Mouse (Mus musculus): ENCODE results near the gene Chd4. TPM values are rescaled to one million over a fixed set of nuclear protein-coding genes. Genes with fewer than 3 reads are reported as not detected.

Chd4 gene
- polyA plus RNA-seq, 1 experiment = 133 TPM

DNA sequence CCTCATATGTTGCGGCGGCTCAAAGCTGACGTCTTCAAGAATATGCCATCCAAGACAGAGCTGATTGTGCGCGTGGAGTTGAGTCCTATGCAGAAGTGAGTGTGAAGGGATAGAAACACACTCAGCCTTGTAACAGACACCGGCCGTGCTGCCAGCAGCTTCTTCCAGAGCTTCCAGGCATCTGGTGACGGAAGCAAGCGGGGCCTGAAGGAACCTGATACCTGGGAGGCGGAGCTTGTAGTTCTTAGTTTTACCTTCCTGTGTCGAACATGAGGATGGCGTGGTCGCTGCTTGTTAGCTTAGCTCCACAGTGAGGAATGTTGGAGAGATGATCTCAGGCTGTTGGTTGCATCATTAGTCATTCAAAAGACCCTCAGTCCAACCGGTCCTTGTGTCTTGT is 13.6 kb downstream of the Chd4 start:
- TF ChIP-seq POLR2A (IDR thresholded peaks at IDR 0.05; ENCODE audit: insufficient read length, low read depth) (no peak), MYOD1 (IDR thresholded peaks at IDR 0.05; ENCODE audit: control insufficient read depth in 1 of 3, insufficient read length in 2 of 3, low read depth in 2 of 3) (no peak), E2F4 (IDR thresholded peaks at IDR 0.05; ENCODE audit: insufficient read depth) (no peak), REST (IDR thresholded peaks at IDR 0.05; ENCODE audit: insufficient read depth, insufficient read length) (no peak), SRF (IDR thresholded peaks at IDR 0.05; ENCODE audit: control insufficient read depth, insufficient read length, low read depth) (no peak), MAX (IDR thresholded peaks at IDR 0.05; ENCODE audit: low read depth) (no peak), USF1 (IDR thresholded peaks at IDR 0.05; ENCODE audit: low read depth) (no peak), POLR2AphosphoS2 (IDR thresholded peaks at IDR 0.05; ENCODE audit: insufficient read length, low read depth) (no peak), TCF3 (IDR thresholded peaks at IDR 0.05; ENCODE audit: insufficient read length, low read depth) (no peak), TCF12 (IDR thresholded peaks at IDR 0.05; ENCODE audit: insufficient read depth, poor library complexity, severe bottlenecking) (no peak), CEBPB (IDR thresholded peaks at IDR 0.05; ENCODE audit: insufficient read depth, poor library complexity, severe bottlenecking) (no peak), MYOG (IDR thresholded peaks at IDR 0.05; ENCODE audit: control insufficient read depth in 1 of 3, insufficient read depth in 1 of 3, insufficient read length in 2 of 3, low read depth in 2 of 3) (no peak)
- Histone ChIP-seq H3ac (ENCODE audit: control insufficient read depth, insufficient read length) (no peak overlapping the region), H3K79me2 (ENCODE audit: control insufficient read depth, insufficient read depth) (no peaks in the 10 kb centered on the region), H3K4me2 (ENCODE audit: low read depth) (no peak overlapping the region), H3K36me3 (ENCODE audit: control insufficient read depth, insufficient read depth) (peaks cover 85% of the 10 kb centered on the region), H3K27me3 (ENCODE audit: control insufficient read depth, insufficient read depth, insufficient read length) (no peaks in the 10 kb centered on the region), H3K4me3 (no peak overlapping the region)

DNA sequence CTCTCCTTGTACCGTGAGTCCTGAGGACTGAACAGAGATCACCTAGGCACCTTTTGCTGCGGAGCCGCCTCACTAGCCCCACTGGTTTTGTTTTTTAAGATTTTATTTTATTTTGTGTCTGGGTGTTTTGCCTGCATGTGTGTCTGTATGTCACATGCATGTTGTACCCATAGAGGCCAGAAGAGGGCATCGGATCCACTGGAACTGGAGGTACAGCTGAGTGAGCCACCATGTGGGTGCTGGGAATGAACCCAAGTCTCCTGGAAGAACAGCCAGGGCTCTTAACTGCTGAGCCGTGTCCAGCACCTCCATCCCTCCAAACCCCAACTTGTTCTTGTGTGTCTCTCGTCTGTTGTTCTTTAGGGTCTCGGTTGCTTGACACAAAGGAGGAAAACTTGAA is 15.1 kb downstream of the Chd4 start:
- H3K27me3 ChIP-seq (ENCODE audit: control insufficient read depth, insufficient read depth, insufficient read length) = no peaks in the 10 kb centered on the region
- H3ac ChIP-seq (ENCODE audit: control insufficient read depth, insufficient read length) = no peak overlapping the region
- no peak overlapping the region for H3K4me2 ChIP-seq (ENCODE audit: low read depth)
- no peaks in the 10 kb centered on the region for H3K79me2 ChIP-seq (ENCODE audit: control insufficient read depth, insufficient read depth)
- H3K4me3 ChIP-seq = no peak overlapping the region
- TF ChIP-seq USF1 (IDR thresholded peaks at IDR 0.05; ENCODE audit: low read depth) = no peak
- no peak for TF ChIP-seq REST (IDR thresholded peaks at IDR 0.05; ENCODE audit: insufficient read depth, insufficient read length)
- no peak for TF ChIP-seq MYOD1 (IDR thresholded peaks at IDR 0.05; ENCODE audit: control insufficient read depth in 1 of 3, insufficient read length in 2 of 3, low read depth in 2 of 3)
- no peak for TF ChIP-seq POLR2AphosphoS2 (IDR thresholded peaks at IDR 0.05; ENCODE audit: insufficient read length, low read depth)
- no peak for TF ChIP-seq TCF3 (IDR thresholded peaks at IDR 0.05; ENCODE audit: insufficient read length, low read depth)
- H3K36me3 ChIP-seq (ENCODE audit: control insufficient read depth, insufficient read depth) = peaks cover 90% of the 10 kb centered on the region

DNA sequence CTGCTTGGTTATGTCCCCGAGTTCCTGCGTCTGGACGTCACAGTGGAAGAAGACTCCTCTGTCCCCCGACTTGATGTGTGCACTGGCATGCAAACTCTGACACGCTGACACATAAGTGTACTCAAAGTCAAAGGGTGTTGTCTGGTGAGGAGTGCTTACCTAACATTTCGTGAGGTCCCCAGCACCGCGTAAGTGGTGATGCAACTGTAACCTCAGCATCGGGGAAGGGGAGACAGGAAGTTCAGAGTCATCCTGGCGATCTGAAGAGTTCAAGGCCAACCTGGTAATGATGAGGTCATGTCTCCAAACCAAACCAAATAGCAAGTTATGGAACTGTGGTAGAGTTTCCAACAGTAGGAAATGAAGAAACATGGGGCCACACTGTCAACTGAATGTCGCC is 16.8 kb downstream of the Chd4 start:
- Histone ChIP-seq H3K27me3 (ENCODE audit: control insufficient read depth, insufficient read depth, insufficient read length) (no peaks in the 10 kb centered on the region), H3K4me2 (ENCODE audit: low read depth) (no peak overlapping the region), H3K36me3 (ENCODE audit: control insufficient read depth, insufficient read depth) (peaks cover 83% of the 10 kb centered on the region), H3K79me2 (ENCODE audit: control insufficient read depth, insufficient read depth) (no peaks in the 10 kb centered on the region), H3ac (ENCODE audit: control insufficient read depth, insufficient read length) (no peak overlapping the region), H3K4me3 (no peak overlapping the region)
- TF ChIP-seq USF1 (IDR thresholded peaks at IDR 0.05; ENCODE audit: low read depth) = no peak
- peak; percentile 17 for TF ChIP-seq POLR2A (IDR thresholded peaks at IDR 0.05; ENCODE audit: insufficient read length, low read depth)
- TF ChIP-seq TCF12 (IDR thresholded peaks at IDR 0.05; ENCODE audit: insufficient read depth, poor library complexity, severe bottlenecking) = no peak
- TF ChIP-seq MYOG (IDR thresholded peaks at IDR 0.05; ENCODE audit: control insufficient read depth in 1 of 3, insufficient read depth in 1 of 3, insufficient read length in 2 of 3, low read depth in 2 of 3) = no peak
- TF ChIP-seq SRF (IDR thresholded peaks at IDR 0.05; ENCODE audit: control insufficient read depth, insufficient read length, low read depth) = no peak
- no peak for TF ChIP-seq REST (IDR thresholded peaks at IDR 0.05; ENCODE audit: insufficient read depth, insufficient read length)
- no peak for TF ChIP-seq E2F4 (IDR thresholded peaks at IDR 0.05; ENCODE audit: insufficient read depth)

DNA sequence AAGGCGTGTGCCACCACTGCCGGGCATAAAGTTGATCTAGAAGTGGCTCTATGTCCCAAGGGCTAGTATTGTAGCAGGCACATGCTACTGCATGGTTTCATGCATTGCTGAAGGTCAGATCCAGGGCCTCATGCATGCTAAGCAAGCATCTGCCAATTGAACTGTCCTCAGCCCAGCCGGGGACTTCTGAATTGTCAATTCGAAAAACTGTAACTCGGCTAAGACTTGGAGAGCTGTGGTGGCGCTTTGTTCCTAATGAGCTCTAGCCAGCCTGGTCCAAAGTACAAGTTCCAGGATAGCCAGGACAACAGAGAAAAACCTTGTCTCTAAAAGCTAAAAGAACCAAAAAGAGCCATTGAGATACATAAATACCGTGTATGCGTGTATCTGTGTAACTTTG is 23.6 kb downstream of the Chd4 start:
- Histone ChIP-seq H3K4me2 (ENCODE audit: low read depth) (no peak overlapping the region), H3K4me3 (no peak overlapping the region), H3K27me3 (ENCODE audit: control insufficient read depth, insufficient read depth, insufficient read length) (no peaks in the 10 kb centered on the region), H3ac (ENCODE audit: control insufficient read depth, insufficient read length) (no peak overlapping the region), H3K79me2 (ENCODE audit: control insufficient read depth, insufficient read depth) (no peaks in the 10 kb centered on the region), H3K36me3 (ENCODE audit: control insufficient read depth, insufficient read depth) (peaks cover 88% of the 10 kb centered on the region)
- TF ChIP-seq MAX (IDR thresholded peaks at IDR 0.05; ENCODE audit: low read depth) (no peak), POLR2AphosphoS2 (IDR thresholded peaks at IDR 0.05; ENCODE audit: insufficient read length, low read depth) (no peak), TCF3 (IDR thresholded peaks at IDR 0.05; ENCODE audit: insufficient read length, low read depth) (no peak), MYOG (IDR thresholded peaks at IDR 0.05; ENCODE audit: control insufficient read depth in 1 of 3, insufficient read depth in 1 of 3, insufficient read length in 2 of 3, low read depth in 2 of 3) (no peak), POLR2A (IDR thresholded peaks at IDR 0.05; ENCODE audit: insufficient read length, low read depth) (no peak), MYOD1 (IDR thresholded peaks at IDR 0.05; ENCODE audit: control insufficient read depth in 1 of 3, insufficient read length in 2 of 3, low read depth in 2 of 3) (no peak), SRF (IDR thresholded peaks at IDR 0.05; ENCODE audit: control insufficient read depth, insufficient read length, low read depth) (no peak), USF1 (IDR thresholded peaks at IDR 0.05; ENCODE audit: low read depth) (no peak), REST (IDR thresholded peaks at IDR 0.05; ENCODE audit: insufficient read depth, insufficient read length) (no peak), CEBPB (IDR thresholded peaks at IDR 0.05; ENCODE audit: insufficient read depth, poor library complexity, severe bottlenecking) (no peak), TCF12 (IDR thresholded peaks at IDR 0.05; ENCODE audit: insufficient read depth, poor library complexity, severe bottlenecking) (no peak), E2F4 (IDR thresholded peaks at IDR 0.05; ENCODE audit: insufficient read depth) (no peak)

DNA sequence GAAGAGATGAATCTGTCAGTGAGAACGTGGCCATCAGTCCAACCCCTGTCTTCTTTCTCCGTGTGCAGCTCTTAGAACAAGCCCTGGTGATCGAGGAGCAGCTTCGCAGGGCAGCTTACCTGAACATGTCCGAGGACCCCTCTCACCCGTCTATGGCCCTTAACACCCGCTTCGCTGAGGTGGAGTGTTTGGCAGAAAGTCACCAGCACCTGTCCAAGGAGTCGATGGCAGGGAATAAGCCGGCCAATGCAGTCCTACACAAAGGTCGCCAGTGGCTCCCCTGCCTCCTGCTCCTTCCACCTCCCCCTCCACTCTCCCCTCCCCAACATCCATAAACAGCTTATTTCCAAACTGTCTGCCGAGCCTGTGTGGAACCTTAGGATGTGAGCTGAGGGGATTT is 32.9 kb downstream of the Chd4 start:
- Histone ChIP-seq H3K36me3 (ENCODE audit: control insufficient read depth, insufficient read depth) (peaks cover 41% of the 10 kb centered on the region), H3ac (ENCODE audit: control insufficient read depth, insufficient read length) (no peak overlapping the region), H3K27me3 (ENCODE audit: control insufficient read depth, insufficient read depth, insufficient read length) (no peaks in the 10 kb centered on the region), H3K4me3 (no peak overlapping the region), H3K79me2 (ENCODE audit: control insufficient read depth, insufficient read depth) (peaks cover 20% of the 10 kb centered on the region), H3K4me2 (ENCODE audit: low read depth) (no peak overlapping the region)
- TF ChIP-seq MYOD1 (IDR thresholded peaks at IDR 0.05; ENCODE audit: control insufficient read depth in 1 of 3, insufficient read length in 2 of 3, low read depth in 2 of 3) (no peak), CEBPB (IDR thresholded peaks at IDR 0.05; ENCODE audit: insufficient read depth, poor library complexity, severe bottlenecking) (no peak), USF1 (IDR thresholded peaks at IDR 0.05; ENCODE audit: low read depth) (no peak), MYOG (IDR thresholded peaks at IDR 0.05; ENCODE audit: control insufficient read depth in 1 of 3, insufficient read depth in 1 of 3, insufficient read length in 2 of 3, low read depth in 2 of 3) (no peak), E2F4 (IDR thresholded peaks at IDR 0.05; ENCODE audit: insufficient read depth) (no peak), POLR2AphosphoS2 (IDR thresholded peaks at IDR 0.05; ENCODE audit: insufficient read length, low read depth) (no peak), POLR2A (IDR thresholded peaks at IDR 0.05; ENCODE audit: insufficient read length, low read depth) (no peak), SRF (IDR thresholded peaks at IDR 0.05; ENCODE audit: control insufficient read depth, insufficient read length, low read depth) (no peak), MAX (IDR thresholded peaks at IDR 0.05; ENCODE audit: low read depth) (no peak), REST (IDR thresholded peaks at IDR 0.05; ENCODE audit: insufficient read depth, insufficient read length) (no peak), TCF12 (IDR thresholded peaks at IDR 0.05; ENCODE audit: insufficient read depth, poor library complexity, severe bottlenecking) (no peak), TCF3 (IDR thresholded peaks at IDR 0.05; ENCODE audit: insufficient read length, low read depth) (no peak)
